Mouse (Mus musculus): ENCODE data around the gene Vasp. TPM values are rescaled to one million over a fixed set of nuclear protein-coding genes. Genes with fewer than 3 reads are reported as not detected.

The Vasp gene
- polyA plus RNA-seq, 1 experiment from 2014 or later: 47.4 TPM

DNA sequence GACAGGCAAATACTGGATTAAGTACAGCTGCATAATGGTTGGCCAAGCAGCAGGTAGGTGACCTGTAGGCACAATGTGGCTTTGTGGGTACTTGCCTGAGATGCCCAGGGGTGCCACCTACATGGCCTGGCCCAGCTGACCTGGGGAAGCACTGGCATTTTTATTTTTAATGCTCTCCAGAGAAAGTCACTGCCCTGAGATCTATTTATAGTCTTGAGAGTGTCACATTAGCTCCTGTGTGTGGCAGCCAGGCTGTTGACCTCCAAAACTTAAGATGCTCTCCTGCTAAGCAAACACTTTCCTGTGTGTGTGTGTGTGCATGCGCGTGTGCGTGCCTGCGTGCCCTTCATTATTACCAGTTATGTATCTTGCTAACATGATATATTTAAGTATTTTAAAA lies 33.3 kb downstream of the Vasp start:
- WGBS: 97% methylated on average over 4 of the region's 4 CpGs
- H3K9me3 ChIP-seq: no peaks in the 10 kb centered on the region
- no peaks in the 10 kb centered on the region for H3K27me3 ChIP-seq (ENCODE audit: poor library complexity, severe bottlenecking)
- no peak overlapping the region for H3K4me3 ChIP-seq
- peaks cover 13% of the 10 kb centered on the region for H3K4me1 ChIP-seq
- H3K36me3 ChIP-seq (replicated peaks): peaks cover 28% of the 10 kb centered on the region
- DNase-seq (ENCODE audit: extremely low spot score, low spot score): no peak
- H3K27ac ChIP-seq: no peak overlapping the region

DNA sequence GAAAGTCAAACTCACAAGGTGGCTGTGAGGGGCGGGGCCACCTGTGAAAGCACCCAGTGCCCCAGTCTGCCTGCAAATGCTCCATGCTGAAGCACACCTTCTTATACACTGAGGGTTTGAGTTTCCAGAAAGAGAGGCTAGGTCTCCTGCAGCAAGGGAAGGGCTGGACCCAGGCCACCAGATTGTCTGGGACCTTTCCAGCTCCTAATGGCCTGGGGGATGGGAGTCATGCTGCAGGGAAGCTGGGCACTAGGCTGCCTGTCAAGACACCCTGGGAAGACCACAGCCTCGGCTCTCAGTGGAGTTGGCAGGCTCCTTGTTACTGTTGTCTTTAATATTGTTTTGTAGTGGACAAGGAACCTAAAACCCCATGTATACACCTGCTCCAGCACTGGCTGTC lies 35.2 kb downstream of the Vasp start:
- no peaks in the 10 kb centered on the region for H3K27me3 ChIP-seq (ENCODE audit: poor library complexity, severe bottlenecking)
- H3K4me1 ChIP-seq: peaks cover 13% of the 10 kb centered on the region
- H3K36me3 ChIP-seq (replicated peaks): peaks cover 47% of the 10 kb centered on the region
- DNase-seq (ENCODE audit: extremely low spot score, low spot score): no peak
- H3K4me3 ChIP-seq: no peak overlapping the region
- no peaks in the 10 kb centered on the region for H3K9me3 ChIP-seq
- H3K27ac ChIP-seq: no peak overlapping the region
- 83% methylated on average over 2 of the region's 2 CpGs for WGBS

DNA sequence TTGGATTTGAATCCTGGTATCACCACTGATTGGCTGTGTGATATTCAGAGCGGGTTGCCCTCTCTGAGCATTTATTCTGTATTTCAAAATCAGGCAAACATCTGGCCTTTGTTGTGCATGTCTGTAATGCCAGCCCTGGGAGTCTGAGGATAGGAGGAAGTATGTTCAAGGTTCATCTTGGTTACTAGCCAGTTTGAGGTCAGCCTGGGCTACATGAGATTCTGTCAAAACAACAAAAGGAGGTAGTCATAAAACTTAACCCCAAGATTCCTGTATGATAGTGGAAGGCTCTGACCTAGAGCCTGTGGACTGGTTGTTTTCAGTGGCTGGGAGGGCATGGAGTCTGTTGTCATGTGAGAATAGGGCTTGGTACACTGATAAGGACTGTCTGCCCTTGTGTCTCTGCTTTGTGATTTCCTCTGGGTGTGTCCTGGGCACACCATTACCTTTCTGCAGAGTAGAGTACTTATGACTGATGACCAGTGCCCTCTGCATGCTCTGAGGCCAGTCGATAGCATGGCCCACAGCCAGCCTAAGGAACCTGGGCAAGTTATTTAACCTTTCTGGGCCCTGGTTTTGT lies 36.4 kb downstream of the Vasp start:
- no peaks in the 10 kb centered on the region for H3K27me3 ChIP-seq (ENCODE audit: poor library complexity, severe bottlenecking)
- H3K4me1 ChIP-seq: peaks cover 17% of the 10 kb centered on the region
- no peak overlapping the region for H3K4me3 ChIP-seq
- no peaks in the 10 kb centered on the region for H3K9me3 ChIP-seq
- H3K36me3 ChIP-seq (replicated peaks): peaks cover 48% of the 10 kb centered on the region
- WGBS: 86% methylated on average over 2 of the region's 2 CpGs
- no peak overlapping the region for H3K27ac ChIP-seq
- no peak for DNase-seq (ENCODE audit: extremely low spot score, low spot score)

DNA sequence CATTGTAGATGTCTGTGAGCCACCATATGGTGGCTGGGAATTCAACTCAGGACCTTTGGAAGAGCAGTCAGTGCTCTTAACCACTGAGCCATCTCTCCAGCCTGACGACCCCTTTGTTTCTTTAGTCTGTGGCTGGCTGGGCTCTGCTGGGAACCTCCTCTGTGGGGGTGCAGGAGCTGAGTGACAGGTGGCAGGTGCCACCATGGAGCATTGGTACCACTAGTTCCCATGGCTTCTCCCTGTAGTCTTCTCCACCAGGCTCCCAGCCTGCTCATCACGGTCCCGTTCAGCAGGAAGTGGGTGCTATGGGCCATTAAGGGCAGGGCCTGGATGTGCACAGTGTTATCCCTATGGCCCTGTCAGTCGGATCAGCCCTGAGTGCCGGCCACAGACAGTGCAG lies 37.0 kb downstream of the Vasp start:
- Histone ChIP-seq H3K9me3 (no peaks in the 10 kb centered on the region), H3K27me3 (ENCODE audit: poor library complexity, severe bottlenecking) (no peaks in the 10 kb centered on the region), H3K36me3 (replicated peaks) (peaks cover 48% of the 10 kb centered on the region), H3K27ac (no peak overlapping the region), H3K4me3 (no peak overlapping the region), H3K4me1 (peaks cover 17% of the 10 kb centered on the region)
- WGBS: 89% methylated on average over 5 of the region's 5 CpGs
- no peak for DNase-seq (ENCODE audit: extremely low spot score, low spot score)

DNA sequence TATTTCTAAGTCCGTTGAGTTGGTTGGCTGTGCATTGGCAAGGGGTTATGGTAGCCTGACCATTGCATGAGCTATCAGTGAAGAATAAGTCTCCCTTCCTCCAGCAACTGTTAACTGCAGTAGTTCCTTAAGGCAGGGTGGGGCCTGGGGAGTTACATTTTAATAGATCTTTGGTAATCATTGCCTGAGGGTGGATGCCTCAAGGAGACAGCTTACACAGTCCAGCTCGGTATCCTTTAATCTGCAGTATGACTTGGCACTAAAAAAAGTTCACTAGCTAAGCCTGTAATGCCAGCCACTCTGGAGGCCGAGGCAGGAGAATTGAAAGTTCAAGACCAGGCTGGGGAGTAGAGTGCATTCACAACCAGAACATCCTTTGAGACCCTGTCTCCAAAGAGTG lies 39.8 kb downstream of the Vasp start:
- 94% methylated on average over 3 of the region's 3 CpGs for WGBS
- Histone ChIP-seq H3K36me3 (replicated peaks) (peaks cover 48% of the 10 kb centered on the region), H3K27me3 (ENCODE audit: poor library complexity, severe bottlenecking) (no peaks in the 10 kb centered on the region), H3K4me3 (no peak overlapping the region), H3K4me1 (peaks cover 23% of the 10 kb centered on the region), H3K9me3 (no peaks in the 10 kb centered on the region), H3K27ac (no peak overlapping the region)
- no peak for DNase-seq (ENCODE audit: extremely low spot score, low spot score)

DNA sequence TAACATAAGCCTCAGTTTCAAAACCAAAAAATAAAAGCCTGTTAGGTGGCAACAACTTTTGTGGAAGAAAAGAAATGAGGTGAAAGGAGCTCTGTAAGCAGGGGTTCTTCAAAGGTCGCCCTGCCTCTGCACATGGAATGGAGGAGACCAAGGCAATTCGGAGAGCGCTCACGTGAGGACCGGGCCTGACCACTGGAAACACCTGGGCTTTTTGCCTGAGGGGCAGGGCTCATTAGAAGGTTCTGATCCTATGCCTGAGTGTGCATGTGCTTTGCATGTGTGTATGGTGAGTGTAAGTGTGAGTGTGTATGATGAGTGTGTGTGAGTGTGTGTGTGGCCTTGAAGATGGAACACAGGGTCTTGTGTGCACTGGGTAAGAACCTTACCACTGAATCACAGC lies 40.7 kb downstream of the Vasp start:
- peaks cover 27% of the 10 kb centered on the region for H3K4me1 ChIP-seq
- no peak for DNase-seq (ENCODE audit: extremely low spot score, low spot score)
- H3K9me3 ChIP-seq: no peaks in the 10 kb centered on the region
- no peak overlapping the region for H3K4me3 ChIP-seq
- peaks cover 49% of the 10 kb centered on the region for H3K36me3 ChIP-seq (replicated peaks)
- no peaks in the 10 kb centered on the region for H3K27me3 ChIP-seq (ENCODE audit: poor library complexity, severe bottlenecking)
- 95% methylated on average over 5 of the region's 5 CpGs for WGBS
- no peak overlapping the region for H3K27ac ChIP-seq

DNA sequence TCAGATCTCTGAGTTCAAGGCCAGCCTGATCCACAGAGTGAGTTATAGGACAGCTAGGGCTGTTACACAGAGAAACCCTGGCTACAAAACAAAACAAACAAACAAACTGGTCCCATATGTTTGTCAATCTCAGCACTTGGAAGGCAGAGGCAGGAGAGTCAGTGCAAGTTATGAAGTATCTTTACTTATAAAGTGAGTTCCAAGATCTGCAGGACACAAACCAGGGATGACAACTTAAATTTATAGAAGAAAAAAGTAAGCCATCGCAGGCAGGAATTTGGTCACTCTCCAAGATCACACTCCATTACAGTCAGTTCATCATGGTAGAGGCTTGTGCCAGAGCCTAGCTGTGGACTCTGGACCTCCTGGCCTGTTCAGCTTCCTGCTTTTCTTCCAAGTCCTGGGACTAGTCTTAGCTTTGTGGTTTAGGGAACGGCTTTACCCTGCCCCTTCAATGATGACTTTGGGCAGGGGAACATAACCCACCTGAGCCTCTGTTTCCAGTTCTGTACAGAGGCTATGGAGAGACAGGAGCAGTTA lies 41.5 kb downstream of the Vasp start:
- Histone ChIP-seq H3K4me1 (peaks cover 27% of the 10 kb centered on the region), H3K36me3 (replicated peaks) (peaks cover 57% of the 10 kb centered on the region), H3K4me3 (peak overlapping the region; percentile 71; the same call in 1 of the 2 replicates), H3K27ac (no peak overlapping the region), H3K9me3 (no peaks in the 10 kb centered on the region), H3K27me3 (ENCODE audit: poor library complexity, severe bottlenecking) (no peaks in the 10 kb centered on the region)
- 94% methylated on average over 2 of the region's 2 CpGs for WGBS
- no peak for DNase-seq (ENCODE audit: extremely low spot score, low spot score)

DNA sequence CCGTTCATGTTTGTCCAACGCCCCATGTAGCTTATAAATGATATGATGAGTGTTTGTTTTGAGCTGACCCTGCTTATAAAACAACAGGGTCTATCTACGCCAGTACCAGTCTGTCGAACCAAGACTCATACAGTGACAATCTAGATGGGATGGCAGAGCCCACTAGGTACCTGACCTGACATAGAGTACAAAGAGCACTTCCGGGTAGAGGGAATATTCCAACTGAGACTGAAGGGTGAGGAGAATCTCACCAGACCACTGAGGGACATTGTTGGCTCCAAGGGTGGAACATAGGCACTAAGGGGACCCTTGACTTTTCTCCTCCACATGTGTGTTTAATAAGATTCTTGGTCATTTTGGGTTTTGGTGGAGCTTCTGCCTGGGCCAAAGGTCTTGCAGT lies 42.2 kb downstream of the Vasp start:
- no peak for DNase-seq (ENCODE audit: extremely low spot score, low spot score)
- Histone ChIP-seq H3K9me3 (no peaks in the 10 kb centered on the region), H3K27me3 (ENCODE audit: poor library complexity, severe bottlenecking) (no peaks in the 10 kb centered on the region), H3K4me1 (peaks cover 27% of the 10 kb centered on the region), H3K36me3 (replicated peaks) (peaks cover 56% of the 10 kb centered on the region), H3K4me3 (peak overlapping the region; percentile 71), H3K27ac (peak overlapping the region; percentile 97)
- WGBS: 58% methylated on average over 5 of the region's 5 CpGs

DNA sequence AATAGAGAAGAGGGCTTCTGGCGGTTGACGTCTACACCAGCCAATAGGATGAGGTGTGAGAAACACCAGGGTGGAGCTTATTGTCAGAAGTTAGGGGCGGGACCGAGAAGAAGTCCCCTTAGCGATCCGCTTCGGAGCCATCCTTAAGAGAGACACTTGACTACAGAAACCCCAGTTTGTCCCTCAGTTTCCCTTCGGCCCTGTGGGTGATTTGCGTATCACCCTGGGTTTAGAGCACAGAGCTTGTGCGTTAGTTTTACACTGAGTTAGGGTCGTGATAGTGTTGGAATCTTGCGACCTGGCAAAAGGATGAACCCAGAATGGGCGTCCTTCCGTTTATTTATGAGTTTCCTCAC lies 42.8 kb downstream of the Vasp start:
- Histone ChIP-seq H3K27ac (peak overlapping the region; percentile 97), H3K4me3 (peak overlapping the region; percentile 71), H3K4me1 (peaks cover 27% of the 10 kb centered on the region), H3K9me3 (no peaks in the 10 kb centered on the region), H3K27me3 (ENCODE audit: poor library complexity, severe bottlenecking) (no peaks in the 10 kb centered on the region), H3K36me3 (replicated peaks) (peaks cover 50% of the 10 kb centered on the region)
- no peak for DNase-seq (ENCODE audit: extremely low spot score, low spot score)
- WGBS: under 1% methylated on average over 14 of the region's 14 CpGs

DNA sequence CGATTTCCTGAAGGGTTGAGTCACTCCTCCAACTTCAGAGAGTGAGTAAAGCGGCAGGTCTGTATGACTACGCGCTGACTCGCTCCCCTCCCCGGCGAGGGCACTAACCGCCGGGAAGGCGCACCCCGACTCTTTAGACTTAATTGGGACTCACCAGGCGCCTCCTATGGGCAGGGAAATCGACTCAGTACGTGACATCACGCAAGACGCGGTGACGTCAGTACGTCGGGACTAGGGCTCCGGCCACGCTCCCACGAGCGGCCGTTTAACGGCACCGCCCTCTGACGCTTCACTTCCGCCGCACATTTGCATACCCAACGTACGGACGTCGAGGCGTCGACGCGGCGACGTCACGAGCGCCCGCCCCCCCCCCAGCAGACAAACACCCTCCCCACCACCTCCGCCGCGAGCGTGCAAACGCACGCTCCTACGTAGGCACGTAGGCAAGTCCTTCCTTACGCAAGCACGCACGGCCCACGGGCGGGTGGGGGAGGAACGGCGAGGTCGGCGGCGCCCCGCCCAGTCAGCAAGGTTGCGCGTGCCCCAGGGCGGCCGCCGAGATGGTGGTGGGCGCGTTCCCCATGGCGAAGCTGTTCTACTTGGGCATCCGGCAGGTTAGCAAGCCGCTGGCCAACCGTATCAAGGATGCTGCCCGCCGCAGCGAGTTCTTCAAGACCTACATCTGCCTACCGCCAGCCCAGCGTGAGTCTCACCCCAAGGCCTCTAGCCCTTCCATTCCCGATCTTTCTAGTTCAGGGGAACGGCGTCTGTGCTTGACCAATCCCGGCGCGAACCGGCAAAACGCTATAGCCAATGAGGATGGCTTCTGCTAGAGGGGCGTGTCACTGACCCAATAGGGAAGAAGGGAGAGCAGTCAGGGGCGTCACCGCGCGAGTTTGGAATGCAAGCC lies 43.5 kb downstream of the Vasp start, which contains the start of gene Opa3:
Gene Opa3 (plus strand): TSS at position 452 of the 910 bp plus-strand sequence.
- DNase-seq (ENCODE audit: extremely low spot score, low spot score): peak; percentile 100
- no peaks in the 10 kb centered on the region for H3K9me3 ChIP-seq
- peak within 1 kb of the TSS; percentile 71 for H3K4me3 ChIP-seq
- WGBS: under 1% methylated on average over 91 of the region's 91 CpGs
- H3K4me1 ChIP-seq: peaks cover 27% of the 10 kb centered on the region
- H3K27me3 ChIP-seq (ENCODE audit: poor library complexity, severe bottlenecking): no peaks in the 10 kb centered on the region
- peak within 1 kb of the TSS; percentile 97 for H3K27ac ChIP-seq
- H3K36me3 ChIP-seq (replicated peaks): peaks cover 44% of the 10 kb centered on the region

DNA sequence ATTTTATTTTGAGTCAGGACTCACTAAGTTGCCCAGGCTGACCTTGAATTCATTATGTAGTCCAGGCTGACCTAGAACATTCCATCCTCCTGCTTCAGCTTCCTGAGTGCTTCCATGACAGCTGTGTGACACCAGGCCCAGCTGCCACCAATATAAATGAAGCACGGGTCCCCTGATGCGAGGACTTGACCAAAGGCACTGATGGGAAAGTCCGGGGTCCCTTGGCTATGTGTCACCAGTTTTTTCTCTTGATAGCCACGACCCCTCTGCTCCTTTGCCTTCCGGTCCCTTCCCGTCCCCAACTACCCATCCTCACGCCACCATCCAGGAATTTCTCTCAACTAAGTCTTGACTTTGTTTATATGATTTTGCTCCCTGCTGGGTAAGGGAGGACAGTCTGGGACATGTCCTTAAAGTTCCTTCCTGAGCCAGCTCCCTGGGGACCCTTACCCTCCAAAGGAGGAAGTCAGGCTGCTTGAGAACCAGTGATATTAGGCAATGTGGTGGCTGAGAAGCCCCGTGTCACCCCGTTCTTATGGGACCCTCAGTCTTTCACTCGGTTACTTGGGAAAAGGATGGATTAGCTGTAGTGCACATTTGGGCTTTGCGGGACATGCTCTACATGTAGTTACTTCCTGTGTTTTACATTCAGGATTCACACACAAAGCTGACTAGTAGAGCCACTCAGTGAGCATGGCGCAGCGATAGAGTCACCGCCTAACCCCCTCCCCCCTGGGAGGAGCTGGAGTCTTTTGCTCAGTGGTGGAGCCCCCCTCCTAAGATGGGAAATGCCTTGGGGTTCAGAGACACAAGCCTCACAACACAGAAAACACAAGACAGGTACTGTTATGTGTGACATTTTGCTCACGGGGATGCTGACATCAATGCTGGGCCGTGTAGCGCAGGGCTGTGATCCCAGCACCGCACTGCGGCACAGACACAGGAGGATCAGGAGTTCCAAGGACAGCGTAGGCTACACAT lies 44.5 kb downstream of the Vasp start:
- DNase-seq (ENCODE audit: extremely low spot score, low spot score): no peak
- H3K4me3 ChIP-seq: peak overlapping the region; percentile 71
- 23% methylated on average over 20 of the region's 20 CpGs for WGBS

DNA sequence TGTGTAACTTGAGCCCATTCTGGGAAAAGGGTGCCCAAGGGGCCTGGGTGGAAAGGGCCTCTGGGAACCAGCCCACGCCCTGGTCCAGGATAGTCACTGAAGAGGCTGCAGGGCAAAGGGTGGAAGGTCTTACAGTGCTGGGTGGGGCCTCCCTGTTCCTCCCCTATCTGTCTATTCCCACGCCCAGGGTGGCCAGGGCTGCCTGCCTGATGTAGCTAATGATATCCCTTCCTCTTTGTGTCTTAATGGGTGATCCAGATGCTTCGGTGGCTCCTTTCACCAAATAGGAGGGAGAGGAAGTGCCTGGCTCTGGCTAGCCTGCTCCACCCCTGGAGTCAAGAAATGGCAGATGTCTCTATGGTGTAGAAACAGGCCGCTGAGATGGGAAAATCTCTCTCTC lies 46.7 kb downstream of the Vasp start:
- H3K4me1 ChIP-seq: peaks cover 20% of the 10 kb centered on the region
- peaks cover 27% of the 10 kb centered on the region for H3K36me3 ChIP-seq (replicated peaks)
- H3K27ac ChIP-seq: no peak overlapping the region
- no peak for DNase-seq (ENCODE audit: extremely low spot score, low spot score)
- H3K27me3 ChIP-seq (ENCODE audit: poor library complexity, severe bottlenecking): no peaks in the 10 kb centered on the region
- H3K4me3 ChIP-seq: no peak overlapping the region
- WGBS: 87% methylated on average over 4 of the region's 4 CpGs
- H3K9me3 ChIP-seq: no peaks in the 10 kb centered on the region

More for the DNA sequence above, 44.5 kb downstream of the Vasp start:
- H3K4me1 ChIP-seq: peaks cover 27% of the 10 kb centered on the region
- H3K27me3 ChIP-seq (ENCODE audit: poor library complexity, severe bottlenecking): no peaks in the 10 kb centered on the region
- no peaks in the 10 kb centered on the region for H3K9me3 ChIP-seq
- peaks cover 44% of the 10 kb centered on the region for H3K36me3 ChIP-seq (replicated peaks)
- peak overlapping the region; percentile 97 for H3K27ac ChIP-seq
